Comparison of ENCODE assay signal across 26 mouse cellular contexts in the genomic region with DNA sequence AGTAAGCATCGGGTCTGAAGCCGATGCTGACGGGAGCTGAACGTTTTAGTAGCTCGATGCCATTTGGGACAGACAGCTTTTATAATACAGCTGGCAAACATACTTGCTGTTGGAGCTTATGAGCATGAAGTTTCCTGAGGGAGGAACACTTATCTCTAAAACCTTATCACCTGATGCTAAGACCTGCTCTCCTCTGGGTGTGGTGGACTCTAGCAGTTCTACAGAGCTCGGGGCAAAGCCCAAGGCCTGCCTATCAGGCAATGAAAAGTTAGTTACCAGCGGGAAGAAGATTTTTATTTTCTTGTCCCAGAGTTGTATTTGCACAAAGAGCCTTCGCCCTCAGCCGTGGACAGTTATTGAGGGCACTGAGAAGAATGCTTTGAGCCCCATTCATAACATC.
"Had no signal": no experiment of that assay in that cellular context is flagged by ENCODE, and none has a peak within 500 bp of the region (broad histone marks: within the 10 kb centered on the region; RNA-seq: fewer than 3 reads in every experiment).

No protein-coding gene starts in this region.

- H3K9ac ChIP-seq: heart, embryonic 12.5 days; hindbrain, embryonic 12.5 days; hindbrain, embryonic 14.5 days; kidney, embryonic 15.5 days; limb, embryonic 12.5 days had no signal

- ATAC-seq: hindbrain, embryonic 16.5 days; inflammation-experienced regulatory T-cells, adult 6 months had no signal

- H3K4me2 ChIP-seq: heart, embryonic 12.5 days; hindbrain, embryonic 12.5 days; hindbrain, embryonic 14.5 days; kidney, embryonic 15.5 days; limb, embryonic 12.5 days; liver, embryonic 11.5 days had no signal

- H3K27me3 ChIP-seq: hindbrain, embryonic 12.5 days; kidney, embryonic 15.5 days; limb, embryonic 12.5 days had no signal

- H3K4me1 ChIP-seq: heart, embryonic 10.5 days; heart, embryonic 12.5 days; hindbrain, embryonic 10.5 days; hindbrain, embryonic 12.5 days; kidney, embryonic 15.5 days; limb, embryonic 10.5 days; limb, embryonic 12.5 days had no signal

- H3K27ac ChIP-seq: gastrocnemius, adult 2 months; heart, embryonic 10.5 days; hindbrain, embryonic 10.5 days; hindbrain, embryonic 12.5 days; hindbrain, embryonic 14.5 days; kidney, embryonic 15.5 days; kidney, postnatal 0 days; limb, embryonic 10.5 days; limb, embryonic 12.5 days had no signal

- H3K36me3 ChIP-seq: heart, embryonic 10.5 days; heart, embryonic 12.5 days; hindbrain, embryonic 10.5 days; hindbrain, embryonic 12.5 days; kidney, embryonic 15.5 days; limb, embryonic 10.5 days; limb, embryonic 12.5 days had no signal

- H3K4me3 ChIP-seq: gastrocnemius, adult 2 months; heart, embryonic 10.5 days; heart, embryonic 12.5 days; hindbrain, embryonic 10.5 days; hindbrain, embryonic 12.5 days; kidney, embryonic 15.5 days; limb, embryonic 10.5 days; limb, embryonic 12.5 days had no signal

- H3K9me3 ChIP-seq: heart, embryonic 10.5 days; heart, embryonic 12.5 days; hindbrain, embryonic 12.5 days; kidney, embryonic 15.5 days; limb, embryonic 10.5 days; limb, embryonic 12.5 days had no signal

- DNase-seq: gastrocnemius, adult 2 months; gastrocnemius, postnatal 10 days; gastrocnemius, postnatal 25 days; heart, adult 18-20 months; heart, postnatal 10 days; heart, postnatal 4 days; kidney, adult 11 months; kidney, adult 2 months; kidney, adult 9 months; kidney, postnatal 14 days; kidney, postnatal 36 days; layer of hippocampus, adult 9-11 months; layer of hippocampus, postnatal 36 days; liver had no signal
